ENCODE assay signal across 20 mouse cellular contexts in the genomic region with DNA sequence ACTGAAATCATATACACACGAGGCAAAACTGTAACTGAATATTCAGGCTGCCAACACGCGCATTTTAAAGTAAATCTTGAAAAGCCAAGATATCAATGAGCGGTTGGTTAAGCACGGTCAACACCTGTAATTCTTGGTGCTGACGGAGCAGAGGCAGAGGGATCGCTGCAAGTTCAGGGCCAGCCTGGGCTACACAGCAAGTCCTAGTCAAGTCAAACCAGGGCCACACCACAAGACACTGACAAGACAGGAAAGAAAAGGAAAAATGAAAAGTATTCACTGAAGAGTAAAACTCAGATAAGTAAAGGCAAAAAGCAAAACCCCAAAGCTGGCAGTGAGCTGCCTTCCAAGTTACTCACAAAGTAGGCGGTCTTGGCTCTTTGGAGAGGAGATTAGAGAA. TPM values are rescaled to one million over a fixed set of nuclear protein-coding genes. Genes with fewer than 3 reads are reported as not detected.
A peak's percentile ranks its signal among the peaks of the same experiment; 100 is the strongest.
DNase-seq lines count a peak whose midpoint lies in the region; ATAC-seq and TF ChIP-seq lines count a peak whose summit lies in the region.
"Had no signal": no experiment of that assay in that cellular context is flagged by ENCODE, and none has a peak within 500 bp of the region (broad histone marks: within the 10 kb centered on the region; RNA-seq: fewer than 3 reads in every experiment).

No protein-coding gene starts in this region.

- TF ChIP-seq CTCF in kidney, postnatal 0 days (IDR thresholded peaks at IDR 0.05; ENCODE audit: low read depth), result no peak
- TF ChIP-seq CTCF in small intestine, adult 2 months (IDR thresholded peaks at IDR 0.05; ENCODE audit: extremely low read depth, insufficient read length, insufficient replicate concordance, low read depth, low read length), result no peak

- H3K4me3 ChIP-seq in forebrain, embryonic 16.5 days (replicated peaks; ENCODE audit: low read length), result no peak overlapping the region
- H3K4me3 ChIP-seq in forebrain, embryonic 13.5 days, result no peak overlapping the region
- H3K4me3 ChIP-seq in kidney, postnatal 0 days (replicated peaks; ENCODE audit: low read depth, low read length), result no peak overlapping the region
- H3K4me3 ChIP-seq in liver, embryonic 13.5 days (replicated peaks), result no peak overlapping the region
- H3K4me3 ChIP-seq in small intestine, adult 2 months (ENCODE audit: low read depth, low read length), result no peak overlapping the region
- H3K4me3 ChIP-seq: hindbrain, embryonic 13.5 days had no signal

- 89% methylated on average over 8 of the region's 8 CpGs for WGBS in forebrain, embryonic 16.5 days
- 89% methylated on average over 8 of the region's 8 CpGs for WGBS in forebrain, embryonic 13.5 days
- 83% methylated on average over 8 of the region's 8 CpGs for WGBS in kidney, postnatal 0 days
- 85% methylated on average over 8 of the region's 8 CpGs for WGBS in liver, embryonic 13.5 days (ENCODE audit: insufficient replicate concordance)
- WGBS in small intestine, adult 2 months, result 64% methylated on average over 8 of the region's 8 CpGs

- H3K9me3 ChIP-seq in forebrain, embryonic 16.5 days (ENCODE audit: control insufficient read depth, low read length), result no peaks in the 10 kb centered on the region
- H3K9me3 ChIP-seq in forebrain, embryonic 13.5 days (replicated peaks), result no peaks in the 10 kb centered on the region
- no peaks in the 10 kb centered on the region for H3K9me3 ChIP-seq in kidney, postnatal 0 days (replicated peaks; ENCODE audit: low read length)
- H3K9me3 ChIP-seq in liver, embryonic 13.5 days (replicated peaks), result no peaks in the 10 kb centered on the region
- H3K9me3 ChIP-seq: hindbrain, embryonic 13.5 days had no signal

- H3K4me1 ChIP-seq in forebrain, embryonic 16.5 days (replicated peaks; ENCODE audit: control insufficient read depth, insufficient read depth, low read length), result no peaks in the 10 kb centered on the region
- H3K4me1 ChIP-seq in forebrain, embryonic 13.5 days, result 0 out of 2 replicates have a peak, but pooled peaks cover 7% of the 10 kb centered on the region
- H3K4me1 ChIP-seq in kidney, postnatal 0 days (replicated peaks; ENCODE audit: insufficient read depth, low read length), result peaks cover 28% of the 10 kb centered on the region
- H3K4me1 ChIP-seq in liver, embryonic 13.5 days (replicated peaks), result peaks cover 60% of the 10 kb centered on the region
- peaks cover 30% of the 10 kb centered on the region for H3K4me1 ChIP-seq in small intestine, adult 2 months (ENCODE audit: control insufficient read depth, insufficient read depth, insufficient read length, low read length)

- H3K4me2 ChIP-seq in forebrain, embryonic 16.5 days (ENCODE audit: low read length), result no peak overlapping the region
- no peak overlapping the region for H3K4me2 ChIP-seq in forebrain, embryonic 13.5 days
- no peak overlapping the region for H3K4me2 ChIP-seq in kidney, postnatal 0 days (ENCODE audit: low read length)
- H3K4me2 ChIP-seq in liver, embryonic 13.5 days, result no peak overlapping the region
- H3K4me2 ChIP-seq: hindbrain, embryonic 13.5 days; midbrain, embryonic 11.5 days had no signal

- no peak for DNase-seq in kidney, postnatal 0 days (ENCODE audit: low spot score)
- DNase-seq in kidney, adult 8-10 months, result no peak
- DNase-seq in liver, embryonic 13.5 days, result no peak
- DNase-seq in thymus, postnatal 0 days (ENCODE audit: low spot score), result no peak
- DNase-seq: adrenal gland, postnatal 10 days; cerebellum, adult 2 months; cerebellum, postnatal 36 days; gastrocnemius, postnatal 10 days; kidney, postnatal 4 days; layer of hippocampus, adult 9-11 months; lung, adult 2 months; lung, postnatal 14 days; right cerebral cortex, postnatal 14 days; spleen, adult 18-20 months; thymus, postnatal 25 days had no signal

- no peak for TF ChIP-seq POLR2A in small intestine, adult 2 months (IDR thresholded peaks at IDR 0.05; ENCODE audit: low read depth, low read length)

- H3K27ac ChIP-seq in forebrain, embryonic 16.5 days (ENCODE audit: low read length), result no peak overlapping the region
- no peak overlapping the region for H3K27ac ChIP-seq in forebrain, embryonic 13.5 days
- peak overlapping the region; percentile 40; the same call in 1 of the 2 replicates for H3K27ac ChIP-seq in kidney, postnatal 0 days
- H3K27ac ChIP-seq in liver, embryonic 13.5 days, result peak overlapping the region; percentile 48
- peak overlapping the region; percentile 95 for H3K27ac ChIP-seq in small intestine, adult 2 months (ENCODE audit: insufficient read depth, low read depth, low read length)
- H3K27ac ChIP-seq: hindbrain, embryonic 13.5 days had no signal

- ATAC-seq in forebrain, embryonic 16.5 days, result 0 out of 2 replicates have a peak, but pooled peaks have one; percentile 27
- no peak for ATAC-seq in forebrain, embryonic 13.5 days
- ATAC-seq in kidney, postnatal 0 days (replicated peaks; ENCODE audit: low FRiP score, low read depth), result no peak
- no peak for ATAC-seq in liver, embryonic 13.5 days (ENCODE audit: low read depth)

- no peak overlapping the region for H3K9ac ChIP-seq in forebrain, embryonic 16.5 days (replicated peaks; ENCODE audit: low read depth, low read length)
- H3K9ac ChIP-seq in forebrain, embryonic 13.5 days, result no peak overlapping the region
- 0 out of 2 replicates have a peak overlapping the region, but pooled peaks have one; percentile 32 for H3K9ac ChIP-seq in kidney, postnatal 0 days (ENCODE audit: low read depth, low read length)
- H3K9ac ChIP-seq in liver, embryonic 13.5 days, result no peak overlapping the region
- H3K9ac ChIP-seq: hindbrain, embryonic 13.5 days had no signal

- H3K36me3 ChIP-seq in forebrain, embryonic 16.5 days (ENCODE audit: control insufficient read depth, insufficient read depth), result peaks cover 3% of the 10 kb centered on the region
- H3K36me3 ChIP-seq in forebrain, embryonic 13.5 days (ENCODE audit: poor library complexity, severe bottlenecking), result peaks cover 40% of the 10 kb centered on the region
- peaks cover 22% of the 10 kb centered on the region; the same call in 1 of the 2 replicates for H3K36me3 ChIP-seq in kidney, postnatal 0 days (ENCODE audit: insufficient read depth, low read length)
- peaks cover 47% of the 10 kb centered on the region for H3K36me3 ChIP-seq in liver, embryonic 13.5 days
- peaks cover 37% of the 10 kb centered on the region for H3K36me3 ChIP-seq in small intestine, adult 2 months (ENCODE audit: control insufficient read depth, insufficient read depth, low read length)

- no peaks in the 10 kb centered on the region for H3K27me3 ChIP-seq in forebrain, embryonic 16.5 days (replicated peaks; ENCODE audit: control insufficient read depth, insufficient read depth, low read length)
- H3K27me3 ChIP-seq in forebrain, embryonic 13.5 days, result no peaks in the 10 kb centered on the region
- H3K27me3 ChIP-seq in kidney, postnatal 0 days (ENCODE audit: insufficient read depth, low read length), result no peaks in the 10 kb centered on the region
- H3K27me3 ChIP-seq in liver, embryonic 13.5 days, result no peaks in the 10 kb centered on the region
- H3K27me3 ChIP-seq in small intestine, adult 2 months (ENCODE audit: control insufficient read depth, insufficient read depth, low read length), result no peaks in the 10 kb centered on the region
- H3K27me3 ChIP-seq: hindbrain, embryonic 13.5 days had no signal

RNA-seq across cellular contexts. Expression of gene Itm2b, which starts 9.6 kb away (rescaled TPM):
- polyA plus RNA-seq in forebrain, embryonic 16.5 days (2015; fragmentation: Nextera tagmentation; extraction: Ambion mirVana), result 630 and 738 TPM in 2 replicates
- 450 and 508 TPM in 2 replicates for polyA plus RNA-seq in forebrain, embryonic 13.5 days (2015; fragmentation: Nextera tagmentation; extraction: Ambion mirVana)
- 1,975 and 1,980 TPM in 2 replicates for polyA plus RNA-seq in kidney, postnatal 0 days (2015; fragmentation: Nextera tagmentation; extraction: Ambion mirVana)
- polyA plus RNA-seq in liver, embryonic 13.5 days (2015; fragmentation: Nextera tagmentation; extraction: Ambion mirVana), result 405 and 461 TPM in 2 replicates
- polyA plus RNA-seq in small intestine, adult 2 months (2012; rRNA removed), result 515 and 990 TPM in 2 replicates
- polyA plus RNA-seq in thymus, postnatal 0 days (2015; fragmentation: Nextera tagmentation; extraction: Ambion mirVana), result 1,456 and 1,514 TPM in 2 replicates

RNA-seq across cellular contexts. Expression of gene Rb1, which starts 49.8 kb away (rescaled TPM):
- 15.8 and 22.7 TPM in 2 replicates for polyA plus RNA-seq in forebrain, embryonic 16.5 days (2015; fragmentation: Nextera tagmentation; extraction: Ambion mirVana)
- polyA plus RNA-seq in forebrain, embryonic 13.5 days (2015; fragmentation: Nextera tagmentation; extraction: Ambion mirVana), result 18.8 and 21.5 TPM in 2 replicates
- 21.9 and 26.6 TPM in 2 replicates for polyA plus RNA-seq in kidney, postnatal 0 days (2015; fragmentation: Nextera tagmentation; extraction: Ambion mirVana)
- polyA plus RNA-seq in liver, embryonic 13.5 days (2015; fragmentation: Nextera tagmentation; extraction: Ambion mirVana), result 16.6 and 18.5 TPM in 2 replicates
- 1.0 and 2.9 TPM in 2 replicates for polyA plus RNA-seq in small intestine, adult 2 months (2012; rRNA removed)
- 51.7 and 54.3 TPM in 2 replicates for polyA plus RNA-seq in thymus, postnatal 0 days (2015; fragmentation: Nextera tagmentation; extraction: Ambion mirVana)

Comparison
In these comparisons a context has a peak if more than half of its experiments do, and no peak if none do; other contexts are left out.
1. H3K27ac ChIP-seq: peak in kidney, postnatal 0 days (single experiment), liver, embryonic 13.5 days (single experiment) and small intestine, adult 2 months (single experiment); none in forebrain, embryonic 16.5 days (single experiment) and forebrain, embryonic 13.5 days (single experiment).